Mouse (Mus musculus) thymus, adult 2 months (tissue): ENCODE measurements around the gene Pcbp3. TPM values are rescaled to one million over a fixed set of nuclear protein-coding genes. Genes with fewer than 3 reads are reported as not detected.
A peak's percentile ranks its signal among the peaks of the same experiment; 100 is the strongest.

Experiments
- DNase-seq: peaks from one replicate; pipeline ENCODE4 v3.0.0; 2021
- H3K27ac ChIP-seq: fragments of 200-500 bp; 2 replicates; pipeline ENCODE4 v1.5.1; 2012; ENCODE audit warnings: low read length, control low read depth; ENCODE audit not compliant: control insufficient read depth, insufficient read depth
- H3K27me3 ChIP-seq: fragments of 200-500 bp; 2 replicates; pipeline ENCODE4 v1.6.1; 2012; ENCODE audit warnings: mild to moderate bottlenecking, low read length, moderate library complexity, mixed read lengths; ENCODE audit not compliant: control insufficient read depth, insufficient read depth
- H3K36me3 ChIP-seq: fragments of 200-500 bp; 2 replicates; pipeline ENCODE4 v1.6.1; 2012; ENCODE audit warnings: mild to moderate bottlenecking, low read length, moderate library complexity; ENCODE audit not compliant: control insufficient read depth, insufficient read depth
- H3K4me1 ChIP-seq: fragments of 200-500 bp; replicated peaks from 2 replicates; pipeline ENCODE4 v1.6.1; 2012; ENCODE audit warnings: low read length; ENCODE audit not compliant: control insufficient read depth, insufficient read depth
- H3K4me3 ChIP-seq: fragments of 200-500 bp; 2 replicates; pipeline ENCODE4 v1.5.1; 2012; ENCODE audit warnings: mild to moderate bottlenecking, low read length, control low read depth, moderate library complexity; ENCODE audit not compliant: control insufficient read depth, insufficient read depth
- CTCF ChIP-seq: fragments of 200-500 bp; IDR thresholded peaks from 2 replicates; pipeline ENCODE4 v1.5.1; 2012; ENCODE audit warnings: mild to moderate bottlenecking, control low read depth, low read length, moderate library complexity, borderline replicate concordance; ENCODE audit not compliant: control insufficient read depth, poor library complexity, insufficient read depth; ENCODE audit errors: extremely low read depth
- POLR2A ChIP-seq: fragments of 200-500 bp; IDR thresholded peaks from 2 replicates; pipeline ENCODE4 v1.6.1; 2012; ENCODE audit warnings: mild to moderate bottlenecking, low read length, control low read depth, moderate library complexity; ENCODE audit not compliant: control insufficient read depth, poor library complexity, insufficient read depth; ENCODE audit errors: extremely low read depth
- WGBS: fragments of 180-500 bp; shearing (Covaris S2); methylation state at CpG from one replicate; pipeline ENCODE4 v1.1.7; 2018; 5-methylcytosine and 5-hydroxymethylcytosine counted together
- polyA plus RNA-seq: library from polyadenylated mRNA; depleted of rRNA; stranded (reverse); fragments of >200 nt; gene quantifications from 2 replicates; pipeline ENCODE4 v1.2.3, GENCODE M21; 2012

The Pcbp3 gene
- polyA plus RNA-seq, 1 experiment, result 12.7 TPM

GRCm38 (mm10) chr10:76733677-76734068 is 228.0 kb downstream of the Pcbp3 start:
- 0 out of 2 replicates have a peak, but pooled peaks cover 2% of the 10 kb centered on the region for H3K4me1 ChIP-seq
- no peak for DNase-seq
- no peaks in the 10 kb centered on the region for H3K27me3 ChIP-seq
- 88% methylated on average over 3 of the region's 3 CpGs for WGBS
- no peak overlapping the region for H3K27ac ChIP-seq
- H3K4me3 ChIP-seq, result no peak overlapping the region
- TF ChIP-seq CTCF (no peak), POLR2A (no peak)
- H3K36me3 ChIP-seq, result no peaks in the 10 kb centered on the region

- H3K4me3 ChIP-seq, result no peak overlapping the region
- H3K4me1 ChIP-seq, result 0 out of 2 replicates have a peak, but pooled peaks cover 2% of the 10 kb centered on the region
- DNase-seq, result peak; percentile 44
- TF ChIP-seq CTCF (no peak), POLR2A (no peak)
- H3K27me3 ChIP-seq, result no peaks in the 10 kb centered on the region
- H3K27ac ChIP-seq, result no peak overlapping the region
- no peaks in the 10 kb centered on the region for H3K36me3 ChIP-seq
- 38% methylated on average over 17 of the region's 17 CpGs for WGBS
Measured at GRCm38 (mm10) chr10:76732881-76733676, 228.6 kb downstream of the Pcbp3 start.

- H3K27ac ChIP-seq, result no peak overlapping the region
- H3K4me3 ChIP-seq, result no peak overlapping the region
Measured at GRCm38 (mm10) chr10:76732391-76732790, 229.3 kb downstream of the Pcbp3 start.

GRCm38 (mm10) chr10:76731621-76732239 is 230.0 kb downstream of the Pcbp3 start:
- TF ChIP-seq POLR2A (no peak), CTCF (no peak)
- no peak overlapping the region for H3K4me3 ChIP-seq
- no peaks in the 10 kb centered on the region for H3K27me3 ChIP-seq
- no peak overlapping the region for H3K27ac ChIP-seq
- H3K36me3 ChIP-seq, result no peaks in the 10 kb centered on the region
- WGBS, result 81% methylated on average over 20 of the region's 20 CpGs
- no peak for DNase-seq
- 0 out of 2 replicates have a peak, but pooled peaks cover 2% of the 10 kb centered on the region for H3K4me1 ChIP-seq

More at GRCm38 (mm10) chr10:76732391-76732790, 229.3 kb downstream of the Pcbp3 start:
- no peaks in the 10 kb centered on the region for H3K36me3 ChIP-seq
- no peak for TF ChIP-seq POLR2A
- TF ChIP-seq CTCF, result no peak
- DNase-seq, result no peak
- WGBS, result 89% methylated on average over 6 of the region's 6 CpGs
- no peaks in the 10 kb centered on the region for H3K27me3 ChIP-seq
- 0 out of 2 replicates have a peak, but pooled peaks cover 2% of the 10 kb centered on the region for H3K4me1 ChIP-seq

- H3K27ac ChIP-seq, result no peak overlapping the region
- no peak for TF ChIP-seq CTCF
- no peak for TF ChIP-seq POLR2A
- 0 out of 2 replicates have a peak, but pooled peaks cover 2% of the 10 kb centered on the region for H3K4me1 ChIP-seq
- no peaks in the 10 kb centered on the region for H3K36me3 ChIP-seq
- 82% methylated on average over 19 of the region's 19 CpGs for WGBS
- no peak for DNase-seq
- H3K4me3 ChIP-seq, result no peak overlapping the region
- H3K27me3 ChIP-seq, result no peaks in the 10 kb centered on the region
Measured at GRCm38 (mm10) chr10:76729631-76730620, 231.8 kb downstream of the Pcbp3 start.

- Histone ChIP-seq H3K4me3 (no peak overlapping the region), H3K27ac (no peak overlapping the region), H3K27me3 (no peaks in the 10 kb centered on the region), H3K36me3 (no peaks in the 10 kb centered on the region), H3K4me1 (no peaks in the 10 kb centered on the region)
- no peak for TF ChIP-seq CTCF
- no peak for TF ChIP-seq POLR2A
- peak; percentile 28 for DNase-seq
- 33% methylated on average over 11 of the region's 11 CpGs for WGBS
Measured at GRCm38 (mm10) chr10:76728369-76728768, 233.3 kb downstream of the Pcbp3 start.
